Mouse (Mus musculus): ENCODE results near the gene Nphs2. TPM values are rescaled to one million over a fixed set of nuclear protein-coding genes. Genes with fewer than 3 reads are reported as not detected.

Gene Nphs2
- polyA plus RNA-seq, 1 experiment = 0.05 TPM

GRCm38 (mm10) chr1:156290016-156290415 lies 20.5 kb upstream of the Nphs2 start:
- no peak for TF ChIP-seq POLR2A (IDR thresholded peaks at IDR 0.05; ENCODE audit: borderline replicate concordance, extremely low read depth, insufficient read depth, insufficient read length, poor library complexity, severe bottlenecking)
- no peak for TF ChIP-seq CTCF (IDR thresholded peaks at IDR 0.05; ENCODE audit: borderline replicate concordance, extremely low read depth, insufficient read depth, insufficient read length)

DNA sequence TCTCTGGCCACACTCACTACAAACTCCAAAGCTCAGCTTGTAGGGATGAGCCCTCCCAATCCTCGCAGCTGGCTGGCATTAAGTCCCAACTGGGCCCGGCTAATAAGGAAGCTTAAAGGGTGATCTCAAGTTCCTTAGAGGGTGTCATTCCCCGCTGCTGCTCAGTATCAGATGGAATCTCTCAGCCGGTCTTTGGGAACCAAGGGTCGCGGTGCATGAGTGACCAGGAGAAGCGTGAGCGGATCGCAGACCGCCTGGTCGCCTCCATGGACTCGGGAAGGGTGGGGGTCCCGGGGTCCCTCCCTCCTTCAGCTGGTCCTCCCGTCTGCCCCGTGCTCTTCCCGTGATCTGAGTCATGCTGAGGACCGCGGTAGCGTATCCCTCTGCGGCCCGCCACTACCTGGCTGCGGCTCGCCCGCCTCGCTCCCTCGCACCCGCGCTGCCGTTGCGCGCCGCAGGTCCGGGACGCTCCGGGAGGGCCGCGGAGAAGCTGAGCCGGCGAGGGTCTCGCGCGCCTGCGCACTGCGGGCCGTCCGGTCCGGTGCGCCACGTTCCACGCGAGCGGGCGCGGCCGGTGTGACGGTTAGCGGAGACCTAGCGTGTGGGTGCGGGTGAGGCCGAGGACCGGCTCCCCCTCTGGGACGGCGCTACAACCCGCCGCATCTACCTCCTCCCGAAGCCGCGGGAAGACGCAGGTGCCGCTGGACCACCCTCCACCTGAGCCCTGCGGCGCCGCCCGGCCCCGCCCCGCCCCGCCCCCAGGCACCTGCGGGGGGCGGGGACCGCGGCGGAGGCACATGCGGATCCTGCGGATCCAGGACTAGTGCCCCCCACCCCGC lies 7.4 kb upstream of the Nphs2 start, which contains the start of gene Tdrd5:
Gene Tdrd5, minus strand, starts transcription at position 754 of the 839 bp plus-strand sequence.
- peak; percentile 65 for DNase-seq (ENCODE audit: low read depth)
- TF ChIP-seq CTCF (IDR thresholded peaks at IDR 0.05; ENCODE audit: borderline replicate concordance, extremely low read depth, insufficient read depth, insufficient read length) (no peak), POLR2A (IDR thresholded peaks at IDR 0.05; ENCODE audit: borderline replicate concordance, extremely low read depth, insufficient read depth, insufficient read length, poor library complexity, severe bottlenecking) (no peak)

More at GRCm38 (mm10) chr1:156290016-156290415, 20.5 kb upstream of the Nphs2 start:
- no peak for DNase-seq (ENCODE audit: low read depth)

DNA sequence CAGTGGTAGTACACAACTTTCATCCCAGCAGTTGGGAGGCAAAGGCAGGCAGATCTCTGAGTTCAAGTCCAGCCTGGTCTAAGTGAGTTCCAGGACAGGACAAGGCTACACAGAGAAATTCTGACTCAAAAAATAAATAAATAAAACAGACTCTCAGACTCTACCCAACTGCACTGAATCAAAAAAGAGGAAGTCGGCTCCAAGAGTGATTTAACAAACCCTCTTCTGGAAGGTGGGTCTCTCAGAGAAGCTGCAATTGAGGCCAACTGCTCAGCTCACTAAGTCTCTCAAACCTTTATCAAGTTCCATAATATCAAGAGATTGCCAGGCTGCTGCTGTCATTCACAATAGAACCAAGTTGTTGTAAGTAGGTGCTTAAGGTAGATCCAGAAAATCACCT lies 1.9 kb upstream of the Nphs2 start:
- no peak for DNase-seq (ENCODE audit: low read depth)
- TF ChIP-seq POLR2A (IDR thresholded peaks at IDR 0.05; ENCODE audit: borderline replicate concordance, extremely low read depth, insufficient read depth, insufficient read length, poor library complexity, severe bottlenecking) (no peak), CTCF (IDR thresholded peaks at IDR 0.05; ENCODE audit: borderline replicate concordance, extremely low read depth, insufficient read depth, insufficient read length) (no peak)

- TF ChIP-seq POLR2A (IDR thresholded peaks at IDR 0.05; ENCODE audit: borderline replicate concordance, extremely low read depth, insufficient read depth, insufficient read length, poor library complexity, severe bottlenecking) = no peak
- no peak for TF ChIP-seq CTCF (IDR thresholded peaks at IDR 0.05; ENCODE audit: borderline replicate concordance, extremely low read depth, insufficient read depth, insufficient read length)
- no peak for DNase-seq (ENCODE audit: low read depth)
Observed at GRCm38 (mm10) chr1:156323126-156323525, 12.6 kb downstream of the Nphs2 start.

DNA sequence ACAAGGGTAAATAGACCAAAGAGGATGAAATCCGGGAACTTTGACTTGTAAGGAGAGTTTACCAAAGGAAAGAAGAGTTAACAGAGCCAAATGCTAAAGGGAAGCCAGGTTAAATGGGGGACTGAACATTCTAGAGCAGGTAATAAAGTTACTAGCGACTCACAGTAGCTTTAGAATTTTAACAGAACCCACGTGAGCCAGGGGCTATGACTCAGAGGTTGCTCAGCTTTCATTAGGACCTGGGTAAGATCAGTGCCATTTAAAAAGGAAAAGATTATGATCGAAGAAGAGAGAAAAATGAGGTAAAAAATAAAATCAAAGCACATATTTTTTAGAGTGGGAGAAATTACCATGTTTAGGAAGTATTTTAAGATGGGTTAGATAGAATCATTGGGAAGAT lies 30.3 kb downstream of the Nphs2 start:
- TF ChIP-seq POLR2A (IDR thresholded peaks at IDR 0.05; ENCODE audit: borderline replicate concordance, extremely low read depth, insufficient read depth, insufficient read length, poor library complexity, severe bottlenecking) (no peak), CTCF (IDR thresholded peaks at IDR 0.05; ENCODE audit: borderline replicate concordance, extremely low read depth, insufficient read depth, insufficient read length) (no peak)
- DNase-seq (ENCODE audit: low read depth) = no peak

GRCm38 (mm10) chr1:156344433-156344832 lies 33.9 kb downstream of the Nphs2 start:
- TF ChIP-seq CTCF (IDR thresholded peaks at IDR 0.05; ENCODE audit: borderline replicate concordance, extremely low read depth, insufficient read depth, insufficient read length) (no peak), POLR2A (IDR thresholded peaks at IDR 0.05; ENCODE audit: borderline replicate concordance, extremely low read depth, insufficient read depth, insufficient read length, poor library complexity, severe bottlenecking) (no peak)
- no peak for DNase-seq (ENCODE audit: low read depth)

DNA sequence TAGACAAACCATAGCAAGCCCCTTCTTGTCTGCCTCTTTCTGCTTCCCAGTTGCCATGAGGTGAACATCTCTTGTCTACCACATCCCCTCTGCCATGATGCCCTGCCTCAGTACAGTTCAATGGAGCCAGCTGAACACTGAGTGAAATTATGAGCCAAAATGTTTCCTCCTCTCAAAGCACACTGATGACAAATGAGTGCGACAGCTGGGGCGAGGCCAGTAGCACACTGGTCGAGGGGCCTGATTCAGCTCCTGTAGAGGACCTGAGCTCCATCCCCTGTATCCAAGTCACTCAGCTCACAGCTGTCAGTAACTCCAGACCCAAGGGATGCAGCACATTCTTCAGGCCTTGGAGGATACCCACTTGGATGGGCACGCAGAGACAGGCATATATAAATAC lies 35.1 kb downstream of the Nphs2 start:
- no peak for TF ChIP-seq CTCF (IDR thresholded peaks at IDR 0.05; ENCODE audit: borderline replicate concordance, extremely low read depth, insufficient read depth, insufficient read length)
- no peak for TF ChIP-seq POLR2A (IDR thresholded peaks at IDR 0.05; ENCODE audit: borderline replicate concordance, extremely low read depth, insufficient read depth, insufficient read length, poor library complexity, severe bottlenecking)
- no peak for DNase-seq (ENCODE audit: low read depth)

GRCm38 (mm10) chr1:156349031-156349430 lies 38.5 kb downstream of the Nphs2 start:
- TF ChIP-seq POLR2A (IDR thresholded peaks at IDR 0.05; ENCODE audit: borderline replicate concordance, extremely low read depth, insufficient read depth, insufficient read length, poor library complexity, severe bottlenecking) (no peak), CTCF (IDR thresholded peaks at IDR 0.05; ENCODE audit: borderline replicate concordance, extremely low read depth, insufficient read depth, insufficient read length) (no peak)
- DNase-seq (ENCODE audit: low read depth) = no peak

DNA sequence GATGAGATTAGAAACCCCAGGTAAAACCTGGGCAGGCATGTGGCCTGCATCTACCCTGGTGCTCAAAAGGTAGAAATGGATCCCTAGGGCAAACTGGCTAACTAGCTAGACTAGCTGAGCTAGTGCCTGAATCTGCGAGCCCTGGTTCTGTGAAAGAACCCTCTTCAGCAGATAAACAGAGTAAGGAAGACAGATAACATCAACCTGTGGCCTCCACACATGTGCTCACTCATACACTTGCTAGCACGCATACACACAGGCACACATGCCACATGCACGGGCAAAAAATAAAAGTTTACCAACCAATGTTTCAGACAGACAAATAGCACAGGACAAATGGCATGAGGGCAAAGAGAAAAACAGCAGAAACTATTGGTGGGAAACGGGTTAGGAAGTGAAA lies 39.9 kb downstream of the Nphs2 start:
- TF ChIP-seq CTCF (IDR thresholded peaks at IDR 0.05; ENCODE audit: borderline replicate concordance, extremely low read depth, insufficient read depth, insufficient read length) = no peak
- DNase-seq (ENCODE audit: low read depth) = no peak

- DNase-seq (ENCODE audit: low read depth) = no peak
- TF ChIP-seq CTCF (IDR thresholded peaks at IDR 0.05; ENCODE audit: borderline replicate concordance, extremely low read depth, insufficient read depth, insufficient read length) = no peak
- TF ChIP-seq POLR2A (IDR thresholded peaks at IDR 0.05; ENCODE audit: borderline replicate concordance, extremely low read depth, insufficient read depth, insufficient read length, poor library complexity, severe bottlenecking) = no peak
Observed at GRCm38 (mm10) chr1:156352466-156352865, 41.9 kb downstream of the Nphs2 start.

DNA sequence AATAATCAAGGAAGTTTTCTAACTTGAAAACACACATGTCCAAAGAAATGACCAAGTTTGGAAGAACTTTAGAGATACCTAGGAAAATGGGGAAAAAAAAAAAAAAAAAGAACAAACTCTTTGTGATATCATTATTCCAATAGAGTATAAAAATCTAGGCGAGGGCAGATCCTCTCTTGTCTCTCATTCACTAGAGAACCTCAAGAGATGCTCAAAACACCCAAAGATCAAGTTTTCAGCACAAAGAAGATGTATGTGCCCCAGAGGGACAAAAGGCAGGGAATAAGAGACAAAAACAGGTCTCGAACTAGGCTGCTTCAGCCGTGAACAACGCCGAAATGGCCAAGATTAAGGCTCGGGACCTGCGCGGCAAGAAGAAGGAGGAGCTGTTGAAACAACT lies 55.2 kb downstream of the Nphs2 start, which contains the start of gene Gm2000:
Gene Gm2000, plus strand, starts transcription at position 301 of the 400 bp plus-strand sequence.
- TF ChIP-seq POLR2A (IDR thresholded peaks at IDR 0.05; ENCODE audit: borderline replicate concordance, extremely low read depth, insufficient read depth, insufficient read length, poor library complexity, severe bottlenecking) (no peak), CTCF (IDR thresholded peaks at IDR 0.05; ENCODE audit: borderline replicate concordance, extremely low read depth, insufficient read depth, insufficient read length) (no peak)
- no peak for DNase-seq (ENCODE audit: low read depth)

Other genes with a start within 250 kb of the Nphs2 start
- gene Fam163a, start 105.7 kb upstream of the Nphs2 start, polyA plus RNA-seq (2012; rRNA removed) = 1.7 and 4.0 TPM in 2 replicates
- gene Tdrd5, start 7.1 kb upstream of the Nphs2 start, polyA plus RNA-seq (2012; rRNA removed) = 0.91 and 1.1 TPM in 2 replicates
- 46.3 and 64.0 TPM in 2 replicates for gene Gm2000, start 55.3 kb downstream of the Nphs2 start, polyA plus RNA-seq (2012; rRNA removed)
- 0.15 and 0.19 TPM in 2 replicates for gene Axdnd1, start 110.4 kb downstream of the Nphs2 start, polyA plus RNA-seq (2012; rRNA removed)
- 13.0 and 13.4 TPM in 2 replicates for gene Soat1, start 163.6 kb downstream of the Nphs2 start, polyA plus RNA-seq (2012; rRNA removed)
- 11.0 and 13.7 TPM in 2 replicates for gene Gm10031, start 213.3 kb downstream of the Nphs2 start, polyA plus RNA-seq (2012; rRNA removed)
- 12.7 and 22.1 TPM in 2 replicates for gene Abl2, start 248.1 kb downstream of the Nphs2 start, polyA plus RNA-seq (2012; rRNA removed)